Mouse (Mus musculus) right cerebral cortex, postnatal 36 days (tissue): ENCODE measurements around the gene Lmbrd1.
"Not testable (repeated sequence)": the region's sequence is repeated elsewhere in the genome, so short reads cannot be mapped to it uniquely, and the experiment has no call there.

Experiments
- DNase-seq, 2 experiments: peaks; one replicate each; pipeline ENCODE4 v3.0.0; 2022; ENCODE audit warnings: low spot score in 2 of 2, mixed read lengths in 1 of 2

Lmbrd1 gene

GRCm38 (mm10) chr1:24720209-24720608 lies 41.8 kb downstream of the Lmbrd1 start:
- no peak for DNase-seq

GRCm38 (mm10) chr1:24729784-24730183 lies 51.4 kb downstream of the Lmbrd1 start:
- no peak for DNase-seq

GRCm38 (mm10) chr1:24732286-24732685 lies 53.9 kb downstream of the Lmbrd1 start:
- no peak for DNase-seq

GRCm38 (mm10) chr1:24734866-24735265 lies 56.4 kb downstream of the Lmbrd1 start:
- DNase-seq: no peak

GRCm38 (mm10) chr1:24740903-24741302 lies 62.5 kb downstream of the Lmbrd1 start:
- DNase-seq: no peak

GRCm38 (mm10) chr1:24741552-24741951 lies 63.1 kb downstream of the Lmbrd1 start:
- no peak for DNase-seq

GRCm38 (mm10) chr1:24743191-24743924 lies 64.9 kb downstream of the Lmbrd1 start:
- no peak for DNase-seq

GRCm38 (mm10) chr1:24752715-24753114 lies 74.3 kb downstream of the Lmbrd1 start:
- DNase-seq: no peak

GRCm38 (mm10) chr1:24758516-24758915 lies 80.1 kb downstream of the Lmbrd1 start:
- DNase-seq: no peak

GRCm38 (mm10) chr1:24766466-24766865 lies 88.0 kb downstream of the Lmbrd1 start:
- DNase-seq: no peak

- not testable (repeated sequence) for DNase-seq
These were observed 88.8 kb downstream of the Lmbrd1 start for GRCm38 (mm10) chr1:24767197-24767596.

- no peak for DNase-seq
These were observed 95.2 kb downstream of the Lmbrd1 start for GRCm38 (mm10) chr1:24773642-24774041.

GRCm38 (mm10) chr1:24776576-24776975 lies 98.1 kb downstream of the Lmbrd1 start:
- DNase-seq: no peak

- DNase-seq: no peak
These were observed 114.7 kb downstream of the Lmbrd1 start for GRCm38 (mm10) chr1:24793168-24793567.

- DNase-seq: not testable (repeated sequence)
These were observed 129.5 kb downstream of the Lmbrd1 start for GRCm38 (mm10) chr1:24807971-24808370.
